Mouse (Mus musculus): ENCODE measurements around the gene Fbxo6.

DNA sequence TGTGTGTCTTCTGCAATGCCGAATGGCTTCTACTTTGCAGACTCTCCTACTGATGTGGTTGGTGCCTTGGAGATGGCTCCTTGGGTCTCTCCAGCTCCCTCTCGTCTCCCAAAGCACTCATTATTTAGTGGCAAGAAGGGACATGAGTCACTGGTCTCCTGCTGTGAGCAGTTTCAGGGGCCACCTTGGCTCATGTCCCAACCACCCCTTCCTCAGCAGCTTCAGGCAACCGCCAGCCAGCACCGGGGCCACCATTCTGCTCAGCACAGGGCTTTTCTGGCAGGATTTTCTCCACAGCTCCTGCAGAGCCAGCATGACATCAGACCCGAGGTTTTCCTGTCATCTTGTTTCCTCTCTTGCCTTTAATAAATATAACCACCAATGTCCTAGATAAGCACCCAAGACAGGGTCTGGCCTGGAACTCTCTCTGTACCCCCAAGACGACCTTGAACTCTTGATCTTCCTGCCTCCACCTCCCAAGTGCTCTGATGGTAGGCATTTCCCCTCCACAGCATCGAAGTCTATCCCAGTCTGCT is 43.3 kb downstream of the Fbxo6 start:
- TF ChIP-seq CTCF (IDR thresholded peaks at IDR 0.05; ENCODE audit: borderline replicate concordance, extremely low read depth, insufficient read depth, insufficient read length), result no peak
- TF ChIP-seq POLR2A (IDR thresholded peaks at IDR 0.05; ENCODE audit: borderline replicate concordance, extremely low read depth, insufficient read depth, insufficient read length, poor library complexity, severe bottlenecking), result no peak

All from brain, embryonic 14.5 days (tissue).